Mouse (Mus musculus): ENCODE data around the gene Cnot4.

- TF ChIP-seq CTCF (IDR thresholded peaks at IDR 0.05; ENCODE audit: low read depth) (no peak), EP300 (optimal IDR thresholded peaks at IDR 0.05) (no peak)
Measured at GRCm38 (mm10) chr6:35032704-35033103, 100.8 kb downstream of the Cnot4 start.

Data from stomach, postnatal 0 days (tissue).